Mouse (Mus musculus): Measurements from ENCODE around the gene Olfr1243. TPM values are rescaled to one million over a fixed set of nuclear protein-coding genes. Genes with fewer than 3 reads are reported as not detected.
"Not testable (repeated sequence)": the region's sequence is repeated elsewhere in the genome, so short reads cannot be mapped to it uniquely, and the experiment has no call there.

Olfr1243 gene
- not detected for total RNA-seq (2021)
- long read RNA-seq, experiment 1, result 0 reads
- long read RNA-seq, experiment 2, result 0 reads

- no peak for DNase-seq (ENCODE audit: low spot score in 2 of 2)
- intact Hi-C loops (cut with DNase I), result no loop called here
These were observed at the start of gene Olfr1243 for GRCm38 (mm10) chr2:89531387-89531786. Olfr1243 (minus strand) TSS chr2:89531487.

GRCm38 (mm10) chr2:89578347-89578746, 47.1 kb upstream of the Olfr1243 start, which contains the start of gene Olfr1245:
Olfr1245 (minus strand) TSS chr2:89578447.
- intact Hi-C loops (cut with DNase I), result no loop called here

GRCm38 (mm10) chr2:89562706-89563105, 31.4 kb upstream of the Olfr1243 start:
- DNase-seq (ENCODE audit: low spot score in 2 of 2); intact Hi-C loops (cut with DNase I): not testable (repeated sequence)

More at GRCm38 (mm10) chr2:89578347-89578746, 47.1 kb upstream of the Olfr1243 start, which contains the start of gene Olfr1245:
- DNase-seq (ENCODE audit: low spot score in 2 of 2), result no peak

GRCm38 (mm10) chr2:89544516-89544915, 13.2 kb upstream of the Olfr1243 start:
- intact Hi-C loops (cut with DNase I), result loop anchor here (2.0 kb wide), 1 partner anchor 1190 kb away; no protein-coding TSS in a partner anchor
- DNase-seq (ENCODE audit: low spot score in 2 of 2), result peak in 1 of 2 experiments; percentile 23

GRCm38 (mm10) chr2:89539923-89540322, 8.6 kb upstream of the Olfr1243 start:
- peak in 1 of 2 experiments; percentile 51 for DNase-seq (ENCODE audit: low spot score in 2 of 2)
- intact Hi-C loops (cut with DNase I), result no loop called here

- intact Hi-C loops (cut with DNase I), result no loop called here
- DNase-seq (ENCODE audit: low spot score in 2 of 2), result no peak
These were observed 33.1 kb downstream of the Olfr1243 start, which contains the start of gene Olfr1242 for GRCm38 (mm10) chr2:89498235-89498634. Olfr1242 (minus strand) TSS chr2:89498335.

- intact Hi-C loops (cut with DNase I), result no loop called here
- DNase-seq (ENCODE audit: low spot score in 2 of 2), result no peak
These were observed 44.3 kb downstream of the Olfr1243 start, which contains the start of gene Olfr1241 for GRCm38 (mm10) chr2:89487026-89487425. Olfr1241 (minus strand) TSS chr2:89487126.

Other genes starting within 250 kb of the Olfr1243 start
- gene Olfr1229, start 243.5 kb downstream of the Olfr1243 start, total RNA-seq (2021), result not detected
- not detected for gene Olfr1230, start 234.2 kb downstream of the Olfr1243 start, total RNA-seq (2021)
- not detected for gene Olfr1231, start 224.4 kb downstream of the Olfr1243 start, total RNA-seq (2021)
- not detected for gene Olfr1232, start 201.8 kb downstream of the Olfr1243 start, total RNA-seq (2021)
- not detected for gene Olfr1233, start 189.1 kb downstream of the Olfr1243 start, total RNA-seq (2021)
- gene Olfr1234, start 166.6 kb downstream of the Olfr1243 start, total RNA-seq (2021), result not detected
- gene Olfr1238, start 121.8 kb downstream of the Olfr1243 start, total RNA-seq (2021), result not detected
- not detected for gene Olfr1239, start 111.1 kb downstream of the Olfr1243 start, total RNA-seq (2021)
- gene Olfr1240, start 88.5 kb downstream of the Olfr1243 start, total RNA-seq (2021), result not detected
- gene Olfr1241, start 44.4 kb downstream of the Olfr1243 start, total RNA-seq (2021), result not detected
- not detected for gene Olfr1242, start 33.2 kb downstream of the Olfr1243 start, total RNA-seq (2021)
- not detected for gene Olfr1245, start 47.0 kb upstream of the Olfr1243 start, total RNA-seq (2021)
- not detected for gene Olfr1246, start 61.7 kb upstream of the Olfr1243 start, total RNA-seq (2021)
- gene Olfr1247, start 82.6 kb upstream of the Olfr1243 start, total RNA-seq (2021), result under 1 TPM; 0.06 to 0.11 TPM
- not detected for gene Olfr1248, start 86.8 kb upstream of the Olfr1243 start, total RNA-seq (2021)
- gene Olfr1249, start 103.5 kb upstream of the Olfr1243 start, total RNA-seq (2021), result not detected
- gene Olfr1250, start 130.0 kb upstream of the Olfr1243 start, total RNA-seq (2021), result under 1 TPM; 0.07 to 0.15 TPM
- gene Olfr1251, start 140.4 kb upstream of the Olfr1243 start, total RNA-seq (2021), result not detected
- not detected for gene Olfr1252, start 193.5 kb upstream of the Olfr1243 start, total RNA-seq (2021)
- gene Olfr1253, start 225.6 kb upstream of the Olfr1243 start, total RNA-seq (2021), result not detected